Mouse (Mus musculus) layer of hippocampus, adult 2 months (tissue): Measurements from ENCODE around the gene Syngr2. TPM values are rescaled to one million over a fixed set of nuclear protein-coding genes. Genes with fewer than 3 reads are reported as not detected.

ENCODE experiments used
- DNase-seq, 2 experiments: peaks; one replicate each; pipeline ENCODE4 v3.0.0; 2022; ENCODE audit warnings: low spot score in 2 of 2
- H3K27ac ChIP-seq: fragments of 200-600 bp; 2 replicates; pipeline ENCODE4 v1.8.1; 2022
- H3K4me3 ChIP-seq: fragments of 200-600 bp; 2 replicates; pipeline ENCODE4 v1.8.1; 2022; ENCODE audit warnings: mild to moderate bottlenecking
- CTCF ChIP-seq: fragments of 200-600 bp; conservative IDR thresholded peaks from 2 replicates; pipeline ENCODE4 v1.8.1; 2022; ENCODE audit warnings: antibody characterized with exemption, mild to moderate bottlenecking, moderate library complexity
- total RNA-seq, 2 experiments: library from RNA; stranded (reverse); gene quantifications; 2 replicates each; pipeline ENCODE4 v1.2.3; 2021

The Syngr2 gene
- total RNA-seq, 2 experiments from 2014 or later, result 10.2 to 13.4 TPM

GRCm38 (mm10) chr11:117854241-117854640, 44.8 kb downstream of the Syngr2 start:
- no peak overlapping the region for H3K4me3 ChIP-seq
- no peak for DNase-seq
- TF ChIP-seq CTCF, result no peak
- H3K27ac ChIP-seq, result no peak overlapping the region

- H3K27ac ChIP-seq, result no peak overlapping the region
- no peak for TF ChIP-seq CTCF
- H3K4me3 ChIP-seq, result no peak overlapping the region
- no peak for DNase-seq
Observed at GRCm38 (mm10) chr11:117855360-117855759, 45.9 kb downstream of the Syngr2 start.

- no peak overlapping the region for H3K4me3 ChIP-seq
- no peak for TF ChIP-seq CTCF
- no peak overlapping the region for H3K27ac ChIP-seq
- no peak for DNase-seq
Observed at GRCm38 (mm10) chr11:117855975-117856374, 46.5 kb downstream of the Syngr2 start.

- no peak for DNase-seq
- no peak for TF ChIP-seq CTCF
Observed at GRCm38 (mm10) chr11:117857462-117857861, 48.0 kb downstream of the Syngr2 start.

GRCm38 (mm10) chr11:117858392-117858791, 48.9 kb downstream of the Syngr2 start:
- H3K27ac ChIP-seq, result no peak overlapping the region
- no peak for DNase-seq
- no peak for TF ChIP-seq CTCF
- H3K4me3 ChIP-seq, result no peak overlapping the region

More at GRCm38 (mm10) chr11:117857462-117857861, 48.0 kb downstream of the Syngr2 start:
- no peak overlapping the region for H3K4me3 ChIP-seq
- no peak overlapping the region for H3K27ac ChIP-seq

GRCm38 (mm10) chr11:117860601-117861000, 51.1 kb downstream of the Syngr2 start, which contains the start of gene Tmem235:
Gene Tmem235 (plus strand): TSS chr11:117860752.
- no peak within 1 kb of the TSS for H3K27ac ChIP-seq
- no peak within 1 kb of the TSS for H3K4me3 ChIP-seq
- TF ChIP-seq CTCF, result no peak
- DNase-seq, result no peak

GRCm38 (mm10) chr11:117863174-117863856, 53.8 kb downstream of the Syngr2 start:
- no peak overlapping the region for H3K27ac ChIP-seq
- DNase-seq, result no peak
- TF ChIP-seq CTCF, result no peak
- H3K4me3 ChIP-seq, result no peak overlapping the region

Other genes with a start within 250 kb of the Syngr2 start
- gene Tnrc6c, start 155.4 kb upstream of the Syngr2 start, total RNA-seq, result 10 to 100 TPM; 74.7 to 82.1 TPM
- under 1 TPM; 0.64 to 0.91 TPM for gene Tmc8, start 27.6 kb upstream of the Syngr2 start, total RNA-seq
- 1 to 10 TPM; 6.6 to 8.4 TPM for gene Tmc6, start 27.5 kb upstream of the Syngr2 start, total RNA-seq
- gene 6030468B19Rik, start 12.0 kb upstream of the Syngr2 start, total RNA-seq, result under 1 TPM; 0.34 to 0.46 TPM
- gene Gm20708, start within 50 bp of the Syngr2 start, total RNA-seq, result 1 to 10 TPM; 1.6 to 1.7 TPM
- 1 to 10 TPM; 4.8 to 7.2 TPM for gene Afmid, start 16.3 kb downstream of the Syngr2 start, total RNA-seq
- 1 to 10 TPM; 1.0 to 1.9 TPM for gene Tk1, start 16.4 kb downstream of the Syngr2 start, total RNA-seq
- 1 to 10 TPM in 1 of 2 experiments, under 1 TPM in 1; 0.86 to 1.5 TPM for gene Birc5, start 39.6 kb downstream of the Syngr2 start, total RNA-seq
- not detected for gene Tmem235, start 51.1 kb downstream of the Syngr2 start, total RNA-seq
- gene Tha1, start 63.8 kb downstream of the Syngr2 start, total RNA-seq, result 1 to 10 TPM; 4.7 to 5.3 TPM
- gene Socs3, start 160.4 kb downstream of the Syngr2 start, total RNA-seq, result 1 to 10 TPM in 1 of 2 experiments, under 1 TPM in 1; 0.92 to 1.3 TPM
- gene Pgs1, start 176.6 kb downstream of the Syngr2 start, total RNA-seq, result 10 to 100 TPM; 76.2 to 81.3 TPM